Mouse (Mus musculus): ENCODE results near the gene Nfat5.

Gene Nfat5

GRCm38 (mm10) chr8:107292928-107293601 is at the start of gene Nfat5:
Gene Nfat5 (plus strand): TSS chr8:107293470.
- DNase-seq (ENCODE audit: low read depth, low spot score), result peak; percentile 96

- DNase-seq (ENCODE audit: low read depth, low spot score), result no peak
Observed at GRCm38 (mm10) chr8:107244218-107244617, 49.1 kb upstream of the Nfat5 start.

GRCm38 (mm10) chr8:107248456-107248855 is 44.8 kb upstream of the Nfat5 start:
- DNase-seq (ENCODE audit: low read depth, low spot score), result no peak

GRCm38 (mm10) chr8:107251481-107252104 is 41.7 kb upstream of the Nfat5 start:
- DNase-seq (ENCODE audit: low read depth, low spot score), result no peak

GRCm38 (mm10) chr8:107253121-107253520 is 40.1 kb upstream of the Nfat5 start:
- peak; percentile 16 for DNase-seq (ENCODE audit: low read depth, low spot score)

- DNase-seq (ENCODE audit: low read depth, low spot score), result peak; percentile 23
Observed at GRCm38 (mm10) chr8:107254403-107254802, 38.9 kb upstream of the Nfat5 start.

- DNase-seq (ENCODE audit: low read depth, low spot score), result peak; percentile 12
Observed at GRCm38 (mm10) chr8:107254951-107255457, 38.3 kb upstream of the Nfat5 start.

- no peak for DNase-seq (ENCODE audit: low read depth, low spot score)
Observed at GRCm38 (mm10) chr8:107257223-107257622, 36.0 kb upstream of the Nfat5 start.

- DNase-seq (ENCODE audit: low read depth, low spot score), result no peak
Observed at GRCm38 (mm10) chr8:107260120-107260519, 33.1 kb upstream of the Nfat5 start.

GRCm38 (mm10) chr8:107261172-107261571 is 32.1 kb upstream of the Nfat5 start:
- no peak for DNase-seq (ENCODE audit: low read depth, low spot score)

GRCm38 (mm10) chr8:107262046-107262705 is 31.1 kb upstream of the Nfat5 start:
- no peak for DNase-seq (ENCODE audit: low read depth, low spot score)

GRCm38 (mm10) chr8:107265811-107266210 is 27.5 kb upstream of the Nfat5 start:
- no peak for DNase-seq (ENCODE audit: low read depth, low spot score)

- DNase-seq (ENCODE audit: low read depth, low spot score), result no peak
Observed at GRCm38 (mm10) chr8:107268501-107268900, 24.8 kb upstream of the Nfat5 start.

GRCm38 (mm10) chr8:107269191-107269590 is 24.1 kb upstream of the Nfat5 start:
- no peak for DNase-seq (ENCODE audit: low read depth, low spot score)

GRCm38 (mm10) chr8:107269617-107270139 is 23.6 kb upstream of the Nfat5 start:
- DNase-seq (ENCODE audit: low read depth, low spot score), result no peak

GRCm38 (mm10) chr8:107270287-107270686 is 23.0 kb upstream of the Nfat5 start:
- no peak for DNase-seq (ENCODE audit: low read depth, low spot score)

- no peak for DNase-seq (ENCODE audit: low read depth, low spot score)
Observed at GRCm38 (mm10) chr8:107270751-107271150, 22.5 kb upstream of the Nfat5 start.

- DNase-seq (ENCODE audit: low read depth, low spot score), result no peak
Observed at GRCm38 (mm10) chr8:107277323-107277883, 15.9 kb upstream of the Nfat5 start.

GRCm38 (mm10) chr8:107278571-107278970 is 14.7 kb upstream of the Nfat5 start:
- no peak for DNase-seq (ENCODE audit: low read depth, low spot score)

GRCm38 (mm10) chr8:107286686-107287085 is 6.6 kb upstream of the Nfat5 start:
- DNase-seq (ENCODE audit: low read depth, low spot score), result no peak

GRCm38 (mm10) chr8:107287522-107287921 is 5.7 kb upstream of the Nfat5 start:
- no peak for DNase-seq (ENCODE audit: low read depth, low spot score)

GRCm38 (mm10) chr8:107291171-107291601 is 2.1 kb upstream of the Nfat5 start:
- DNase-seq (ENCODE audit: low read depth, low spot score), result peak; percentile 15
